Mouse (Mus musculus): Measurements from ENCODE around the gene Tpst2. TPM values are rescaled to one million over a fixed set of nuclear protein-coding genes. Genes with fewer than 3 reads are reported as not detected.

The Tpst2 gene
- polyA plus RNA-seq (2014; fragmentation: Illumina TruSeq; extraction: RNeasy Lipid Tissue Mini Kit (QIAGEN cat#74804); ENCODE audit: low read depth, low replicate concordance): 4.1 TPM

DNA sequence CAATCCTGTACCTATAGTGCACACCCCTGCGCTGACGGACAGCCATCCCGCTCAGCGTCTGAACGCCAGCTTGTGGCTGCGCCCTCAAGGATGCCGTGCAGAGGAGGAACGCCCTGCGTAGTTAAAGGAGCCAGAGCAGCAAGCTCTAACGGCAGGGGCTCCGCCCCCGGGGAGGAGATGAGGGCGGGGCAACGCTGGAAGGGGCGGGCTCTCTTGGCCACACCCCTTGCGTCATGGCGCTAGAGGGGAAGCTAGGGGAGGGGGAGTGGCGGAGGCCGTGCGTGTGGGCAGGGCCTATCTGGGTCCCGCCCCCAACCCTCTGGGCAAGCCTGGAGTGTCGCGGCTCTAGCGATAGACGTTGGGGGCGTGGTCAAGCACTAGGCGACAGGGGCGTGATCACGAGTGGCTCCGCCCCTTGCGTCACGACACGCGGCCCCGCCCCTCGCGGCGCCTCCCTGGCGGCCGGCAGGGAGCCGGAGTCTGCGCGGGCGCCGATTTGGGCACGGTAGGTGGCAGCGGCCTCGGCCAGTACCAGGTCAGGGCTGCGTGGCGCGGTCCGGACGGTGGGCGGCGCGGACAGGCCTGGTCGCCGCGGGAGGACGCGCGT is at the start of gene Tpst2:
Tpst2 (plus strand) TSS at position 425 of the 607 bp plus-strand sequence.

DNA sequence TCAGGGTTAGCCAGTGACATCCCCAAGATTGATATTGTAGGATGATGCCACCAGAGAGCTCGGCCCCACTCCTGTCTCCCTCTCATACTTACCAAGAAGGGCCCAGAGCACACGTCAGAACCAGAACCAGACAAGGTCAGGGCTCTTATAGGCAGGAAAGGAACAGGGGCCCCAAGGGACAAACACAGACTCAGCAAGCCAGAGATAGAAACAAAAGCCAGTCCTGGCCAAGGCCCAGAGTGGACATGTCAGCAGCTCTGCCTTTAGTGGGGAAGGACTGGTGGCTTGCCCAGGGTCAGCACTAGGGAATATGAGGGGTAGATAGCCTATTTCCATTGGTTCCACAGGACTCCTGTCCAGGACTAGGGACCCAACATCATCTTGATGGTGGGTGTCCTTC is 24.1 kb upstream of the Tpst2 start, which contains the start of gene Cryba4:
Cryba4 (minus strand) TSS at position 119 of the 400 bp plus-strand sequence.

GRCm38 (mm10) chr5:112255426-112255825 is 21.1 kb upstream of the Tpst2 start, which contains the start of gene Crybb1:
Gene Crybb1, plus strand, starts transcription at chr5:112255815.

DNA sequence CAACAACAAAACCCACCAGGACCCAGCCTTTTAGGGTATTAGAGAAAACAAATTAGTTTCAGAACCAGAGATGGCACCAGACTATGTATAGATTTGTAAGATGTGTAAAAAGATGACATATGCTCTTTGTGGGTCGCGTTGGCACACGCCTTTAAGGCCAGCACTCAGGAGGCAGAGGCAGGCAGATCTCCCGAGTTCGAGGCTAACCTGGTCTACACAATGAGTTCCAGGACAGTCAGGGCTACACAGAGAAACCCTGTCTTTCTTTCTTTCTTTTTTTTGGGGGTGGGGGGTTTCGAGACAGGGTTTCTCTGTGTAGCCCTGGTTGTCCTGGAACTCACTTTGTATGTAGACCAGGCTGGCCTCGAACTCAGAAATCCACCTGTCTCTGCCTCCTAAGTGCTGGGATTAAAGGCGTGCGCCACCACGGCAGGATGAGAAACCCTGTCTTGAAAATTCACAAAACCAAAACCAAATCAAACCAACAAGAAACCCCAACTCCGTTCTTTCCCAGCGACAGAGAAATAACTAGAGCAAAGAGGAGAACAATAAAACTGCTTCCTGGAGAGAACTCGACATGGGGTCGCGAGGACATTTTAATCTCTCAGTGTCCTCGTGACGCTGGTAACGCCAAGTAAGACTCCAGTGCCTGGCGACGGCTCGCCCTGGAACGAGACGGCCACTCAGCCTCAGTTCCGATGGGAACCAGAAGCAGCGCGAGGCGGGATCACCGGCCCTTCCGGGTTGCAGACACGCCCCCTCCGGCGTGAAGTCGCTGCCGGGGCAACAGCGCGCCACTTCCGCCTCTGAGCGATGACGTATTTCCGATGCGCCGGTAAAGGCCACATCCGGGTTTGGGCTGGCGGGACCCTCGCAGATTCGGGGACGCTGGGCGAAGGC is 49.3 kb downstream of the Tpst2 start, which contains the start of gene Tfip11:
Tfip11 (plus strand) TSS at position 813 of the 900 bp plus-strand sequence.

DNA sequence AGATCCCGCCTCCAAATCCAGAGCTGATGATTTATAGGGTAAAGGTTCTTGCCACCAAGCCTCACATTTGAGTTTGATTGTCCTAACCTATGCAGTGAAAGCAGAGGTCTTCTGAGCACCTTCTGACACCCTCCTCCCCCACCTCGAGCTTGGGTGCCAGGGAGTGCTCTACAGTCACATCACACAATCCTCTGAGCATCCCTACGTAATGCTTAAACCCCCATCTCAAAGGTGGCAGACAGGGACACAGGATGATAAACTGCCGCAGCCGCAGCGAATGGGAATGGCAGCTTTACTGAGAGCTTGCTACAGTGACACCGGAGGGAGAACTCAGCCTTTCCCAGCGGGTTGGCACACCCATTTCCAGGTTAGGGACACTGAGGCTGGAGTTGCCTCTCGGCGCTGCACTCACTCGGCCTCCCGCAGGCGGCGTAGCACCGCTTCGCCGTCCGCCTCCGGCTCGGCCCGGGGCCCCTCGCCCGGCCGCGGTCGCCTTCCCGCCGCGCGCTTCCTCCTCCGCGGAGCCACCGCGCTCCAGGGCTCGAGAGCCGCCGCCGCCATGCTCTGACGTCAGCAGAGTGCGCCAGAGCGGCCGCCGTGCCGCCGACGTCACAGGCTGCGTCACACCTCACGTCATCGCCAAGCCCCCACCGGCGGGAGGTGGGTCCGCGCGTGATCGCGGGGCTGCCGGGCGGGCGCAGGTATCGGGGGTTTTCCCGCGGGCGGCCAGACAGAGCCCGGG is 66.1 kb downstream of the Tpst2 start, which contains the start of the genes Srrd and Hps4:
Srrd (minus strand) TSS at position 578 of the 742 bp plus-strand sequence.
Hps4 (plus strand) TSS at position 621 of the 742 bp plus-strand sequence.

DNA sequence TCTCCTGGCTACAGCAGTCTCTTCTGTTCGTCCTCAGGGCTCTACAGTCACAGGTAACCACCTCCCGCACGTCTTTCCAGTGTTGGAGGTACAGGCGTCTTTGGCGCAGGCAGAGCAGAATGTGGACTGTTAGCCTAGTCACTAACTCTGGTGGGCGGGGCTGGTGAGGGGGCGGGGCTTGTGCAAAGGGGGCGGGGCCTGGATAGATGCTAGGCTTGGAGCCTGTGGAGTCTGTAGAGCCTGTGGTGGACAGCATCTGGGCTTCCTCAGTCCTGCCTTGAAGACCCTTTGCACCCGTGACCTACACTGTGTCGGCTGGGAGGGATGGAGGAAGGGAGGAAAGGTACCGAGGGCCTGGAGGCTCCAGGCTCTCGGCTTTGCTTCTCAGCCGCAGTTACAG is 79.4 kb downstream of the Tpst2 start, which contains the start of gene Gm6583:
Gm6583 (minus strand) TSS at position 124 of the 400 bp plus-strand sequence.

Other genes starting within 250 kb of the Tpst2 start
- gene Cryba4, start 24.2 kb upstream of the Tpst2 start, polyA plus RNA-seq (2014; fragmentation: Illumina TruSeq; extraction: RNeasy Lipid Tissue Mini Kit (QIAGEN cat#74804); ENCODE audit: low read depth, low replicate concordance): not detected
- not detected for gene Crybb1, start 20.9 kb upstream of the Tpst2 start, polyA plus RNA-seq (2014; fragmentation: Illumina TruSeq; extraction: RNeasy Lipid Tissue Mini Kit (QIAGEN cat#74804); ENCODE audit: low read depth, low replicate concordance)
- gene Tfip11, start 49.7 kb downstream of the Tpst2 start, polyA plus RNA-seq (2014; fragmentation: Illumina TruSeq; extraction: RNeasy Lipid Tissue Mini Kit (QIAGEN cat#74804); ENCODE audit: low read depth, low replicate concordance): 6.4 TPM
- gene Srrd, start 66.3 kb downstream of the Tpst2 start, polyA plus RNA-seq (2014; fragmentation: Illumina TruSeq; extraction: RNeasy Lipid Tissue Mini Kit (QIAGEN cat#74804); ENCODE audit: low read depth, low replicate concordance): not detected
- gene Hps4, start 66.4 kb downstream of the Tpst2 start, polyA plus RNA-seq (2014; fragmentation: Illumina TruSeq; extraction: RNeasy Lipid Tissue Mini Kit (QIAGEN cat#74804); ENCODE audit: low read depth, low replicate concordance): 20.8 TPM
- gene Gm6583, start 79.3 kb downstream of the Tpst2 start, polyA plus RNA-seq (2014; fragmentation: Illumina TruSeq; extraction: RNeasy Lipid Tissue Mini Kit (QIAGEN cat#74804); ENCODE audit: low read depth, low replicate concordance): not detected
- not detected for gene Asphd2, start 118.2 kb downstream of the Tpst2 start, polyA plus RNA-seq (2014; fragmentation: Illumina TruSeq; extraction: RNeasy Lipid Tissue Mini Kit (QIAGEN cat#74804); ENCODE audit: low read depth, low replicate concordance)
- not detected for gene Gm6588, start 172.7 kb downstream of the Tpst2 start, polyA plus RNA-seq (2014; fragmentation: Illumina TruSeq; extraction: RNeasy Lipid Tissue Mini Kit (QIAGEN cat#74804); ENCODE audit: low read depth, low replicate concordance)

Measured in sigmoid colon, adult 10 weeks (tissue).